Mouse (Mus musculus) heart, postnatal 10 days (tissue): ENCODE measurements at regions not wholly inside any gene's neighbourhood (a gene's known extent, or its start where the extent isn't known, plus 50 kb on each side); places are given as distances from the start of the nearest gene placed in this dataset.
"Not testable (repeated sequence)": the region's sequence is repeated elsewhere in the genome, so short reads cannot be mapped to it uniquely, and the experiment has no call there.

Experiments used
- DNase-seq, 2 experiments: peaks; one replicate each; pipeline ENCODE4 v3.0.0; 2021
- intact Hi-C: fragments of 180-260 bp; cut with DNase I; formaldehyde crosslinking; loops from one replicate; pipeline ENCODE4 v1.15.1; 2025

DNA sequence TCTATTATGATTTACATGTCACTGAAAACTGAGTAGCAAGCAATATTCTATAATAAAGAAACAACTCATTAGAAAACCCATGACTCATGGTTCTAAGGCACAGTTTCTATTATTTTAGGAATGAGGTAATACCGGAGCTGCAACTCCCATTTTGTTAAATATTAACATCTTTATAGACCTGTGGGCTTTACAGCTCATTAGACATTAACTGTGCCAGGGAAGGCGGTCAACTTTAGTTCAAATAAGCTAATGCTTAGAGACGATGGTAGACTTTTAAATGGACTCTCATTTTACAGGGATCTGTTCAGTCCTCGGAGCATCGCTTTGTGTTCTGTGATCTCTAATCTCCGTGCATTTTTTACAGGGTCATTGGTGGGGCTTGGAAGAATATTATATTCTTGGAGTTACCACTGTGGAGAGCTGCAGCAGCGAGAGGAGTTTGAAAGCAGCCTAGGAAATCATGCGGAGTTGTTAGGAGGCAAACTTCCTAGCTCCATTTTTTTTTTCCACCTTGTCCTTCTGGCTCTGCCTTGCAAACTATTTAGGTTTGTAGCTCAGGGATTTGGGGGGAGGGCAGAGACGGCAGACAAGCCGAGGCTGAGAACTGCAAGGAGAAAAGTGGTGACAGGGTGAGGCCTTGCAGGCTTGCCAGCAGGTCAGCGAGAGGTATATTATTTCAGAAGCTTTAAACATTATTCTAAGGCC, 276.2 kb upstream of the Pbx1 start:
- intact Hi-C loops = no loop called here
- peak; percentile 15 to 19 for DNase-seq

DNA sequence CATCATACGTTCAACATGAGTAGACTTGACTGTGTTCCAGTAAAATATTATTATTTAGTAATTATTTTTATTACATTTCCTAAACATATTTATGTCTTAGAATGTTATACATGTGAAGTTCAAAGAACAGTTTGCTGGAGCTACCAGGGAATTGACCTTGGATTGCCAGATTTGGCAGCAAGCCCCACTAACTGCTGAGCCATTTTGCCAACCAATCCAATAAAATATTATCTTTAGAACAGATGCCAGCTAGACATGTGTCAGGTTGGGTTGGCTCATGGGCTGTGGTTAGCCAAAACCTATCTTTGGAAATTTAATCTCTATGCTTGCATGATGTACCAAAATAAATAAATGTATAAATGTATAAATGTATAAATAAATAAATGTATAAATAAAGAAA, 265.3 kb upstream of the Pbx1 start:
- intact Hi-C loops = no loop called here
- DNase-seq = peak in 1 of 2 experiments; percentile 3

DNA sequence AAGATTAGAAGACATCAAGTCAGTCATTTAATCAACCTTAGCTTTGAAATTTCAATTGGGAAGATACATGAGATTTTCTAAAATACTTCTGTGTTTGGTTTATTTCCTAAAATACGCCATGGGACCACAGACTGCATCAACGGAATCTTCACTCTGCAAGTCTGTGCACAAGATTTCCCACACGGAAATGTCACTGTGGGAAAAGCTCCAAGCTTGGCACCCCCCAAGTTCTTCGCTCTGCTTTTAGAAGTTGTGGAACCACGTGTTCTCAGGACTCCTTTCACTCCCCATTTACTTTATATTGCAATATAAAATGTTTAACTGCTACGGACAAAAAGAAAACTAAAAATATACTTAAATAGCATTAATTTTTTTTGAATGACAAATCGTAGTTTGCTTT, 254.8 kb upstream of the Pbx1 start:
- no peak for DNase-seq
- intact Hi-C loops = no loop called here

DNA sequence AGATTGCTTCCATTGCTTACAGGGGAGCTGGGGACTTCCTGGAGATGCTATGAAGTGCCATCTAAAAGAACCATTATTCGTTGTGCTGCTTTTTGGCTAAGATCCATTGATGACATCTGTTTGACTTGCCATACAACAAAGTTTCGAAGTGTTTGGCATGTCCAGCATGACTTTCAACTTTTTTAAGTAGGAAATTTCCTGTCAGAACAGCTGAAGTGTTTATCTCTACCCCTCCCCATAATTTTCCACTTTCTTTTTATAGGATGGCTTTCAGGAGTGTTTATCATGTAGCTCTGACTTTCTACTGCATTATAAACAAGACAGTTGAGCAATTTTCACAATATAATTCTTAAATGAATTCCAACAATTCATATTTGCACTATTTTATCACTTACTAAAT, 253.1 kb upstream of the Pbx1 start:
- no peak for DNase-seq
- intact Hi-C loops = no loop called here

DNA sequence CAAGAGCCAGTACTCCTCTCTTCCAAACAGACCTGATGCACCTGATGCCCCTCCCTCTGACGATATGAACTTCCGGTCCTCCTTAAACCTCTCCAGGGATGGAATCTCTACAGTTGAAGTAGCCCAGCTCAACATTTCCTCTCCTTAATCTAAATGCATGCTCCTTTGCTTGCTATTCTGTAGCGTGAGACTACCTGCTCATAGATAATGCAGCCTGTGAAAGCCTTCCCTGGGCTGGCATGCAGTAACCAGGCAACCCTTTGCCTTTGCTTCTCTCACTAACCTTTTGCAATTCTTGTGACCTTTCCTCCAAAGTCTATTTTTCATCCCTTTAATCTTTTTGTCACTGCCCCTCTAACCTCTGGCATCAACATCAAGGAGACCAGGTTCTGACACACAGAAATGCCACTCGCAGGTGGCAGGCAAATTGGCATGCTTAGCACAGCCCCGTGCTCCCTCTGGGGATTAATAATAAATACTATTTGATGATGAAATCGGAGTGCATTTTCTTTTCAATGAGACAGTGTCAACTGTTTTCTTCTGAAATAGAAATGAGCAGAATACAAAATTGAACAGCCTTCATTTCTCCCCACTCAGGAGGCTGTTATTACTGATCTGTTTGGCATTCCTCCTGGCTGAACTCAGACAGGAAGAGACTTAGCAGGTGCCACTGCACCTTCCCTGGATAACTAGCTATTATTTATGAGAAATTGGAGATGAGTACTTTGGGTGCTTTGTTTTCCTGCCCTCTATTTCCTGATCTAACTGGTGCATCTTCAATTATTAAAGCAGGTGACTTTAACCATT, 249.8 kb upstream of the Pbx1 start:
- DNase-seq = no peak
- intact Hi-C loops = no loop called here

DNA sequence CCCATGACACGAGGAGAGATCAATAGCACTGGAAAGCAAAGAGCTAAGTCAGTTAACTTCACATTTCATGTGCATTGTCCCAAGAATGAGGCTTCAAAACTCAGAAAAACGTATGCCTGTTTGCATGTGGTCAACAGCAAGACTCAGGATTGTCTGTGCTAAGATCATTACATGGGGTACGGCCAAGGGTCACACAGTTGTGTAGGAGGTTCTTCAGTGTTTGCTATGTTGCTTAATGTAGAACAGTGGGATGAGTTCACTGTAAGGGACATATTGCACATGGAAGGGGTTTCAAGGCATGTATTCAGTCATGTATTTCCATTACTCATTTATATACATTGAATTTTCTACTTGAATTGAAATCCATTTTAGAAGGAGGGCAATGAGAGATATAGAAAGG, 248.6 kb upstream of the Pbx1 start:
- no peak for DNase-seq
- intact Hi-C loops = no loop called here

DNA sequence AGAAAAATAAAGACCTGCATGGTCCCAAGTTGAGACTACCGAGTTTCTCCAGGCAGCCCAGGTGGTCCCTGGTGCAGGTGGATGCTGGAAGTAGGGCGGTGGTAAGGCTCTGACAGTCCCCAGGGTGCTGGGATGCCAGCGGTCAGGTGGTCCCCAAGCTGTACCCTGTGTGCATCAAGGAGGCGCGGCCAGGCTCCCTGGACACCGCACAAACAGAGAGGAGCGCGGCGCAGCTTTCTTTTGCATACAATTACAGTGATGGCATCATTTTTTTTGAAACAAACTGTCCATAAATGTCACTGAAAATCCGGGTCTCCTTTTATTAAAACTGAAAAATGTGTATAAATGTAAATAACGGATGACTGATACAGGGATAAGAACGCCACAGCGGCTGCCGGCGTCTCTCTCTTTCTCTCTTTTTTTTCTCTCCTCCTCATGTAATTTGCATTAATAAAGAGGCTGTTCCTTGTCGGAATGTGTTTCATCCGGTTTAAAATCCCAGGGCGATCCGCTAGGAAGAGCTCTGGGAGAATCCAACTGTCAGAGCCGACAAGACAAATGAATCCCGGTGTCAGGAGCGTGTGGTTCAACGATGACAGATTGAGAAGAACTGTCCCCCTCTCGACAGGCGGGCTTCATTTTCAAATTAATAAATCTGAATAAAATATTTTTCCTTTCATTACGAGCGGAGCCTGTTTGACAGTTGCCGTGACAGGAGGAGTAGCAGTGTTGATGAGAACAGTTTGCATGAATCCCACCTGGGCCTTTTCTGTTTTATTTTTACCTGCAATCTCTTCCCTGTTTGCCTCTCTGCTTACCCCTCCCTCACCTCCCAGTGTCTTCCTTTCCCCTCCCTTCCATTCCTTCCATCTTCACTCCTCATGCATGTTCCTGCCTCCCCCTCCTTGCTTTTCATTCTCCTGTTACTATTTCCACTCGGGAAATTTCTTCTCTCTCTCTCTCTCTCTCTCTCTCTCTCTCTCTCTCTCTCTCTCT, 244.6 kb upstream of the Pbx1 start:
- intact Hi-C loops = no loop called here

DNA sequence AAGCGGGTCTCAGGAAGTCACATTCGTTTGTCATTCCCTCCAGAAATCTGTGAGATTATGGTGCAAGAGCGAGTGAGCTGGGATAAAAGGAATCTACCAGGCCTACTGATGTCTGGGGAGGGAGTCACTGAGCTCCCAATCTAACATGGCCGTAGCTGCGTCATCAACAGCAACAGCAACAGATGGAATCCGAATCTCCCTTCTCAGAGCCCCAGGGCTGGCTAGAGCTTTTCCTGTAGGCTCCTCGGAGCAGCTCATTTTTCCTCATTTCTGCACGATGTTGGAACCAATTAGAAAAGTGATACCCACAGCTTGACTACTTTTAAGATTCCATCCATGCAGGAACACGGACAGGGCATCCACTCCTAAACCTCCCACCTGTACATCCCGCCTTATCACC, 243.7 kb upstream of the Pbx1 start:
- no peak for DNase-seq
- intact Hi-C loops = no loop called here

More for the DNA sequence above, 244.6 kb upstream of the Pbx1 start:
- DNase-seq = no peak

DNA sequence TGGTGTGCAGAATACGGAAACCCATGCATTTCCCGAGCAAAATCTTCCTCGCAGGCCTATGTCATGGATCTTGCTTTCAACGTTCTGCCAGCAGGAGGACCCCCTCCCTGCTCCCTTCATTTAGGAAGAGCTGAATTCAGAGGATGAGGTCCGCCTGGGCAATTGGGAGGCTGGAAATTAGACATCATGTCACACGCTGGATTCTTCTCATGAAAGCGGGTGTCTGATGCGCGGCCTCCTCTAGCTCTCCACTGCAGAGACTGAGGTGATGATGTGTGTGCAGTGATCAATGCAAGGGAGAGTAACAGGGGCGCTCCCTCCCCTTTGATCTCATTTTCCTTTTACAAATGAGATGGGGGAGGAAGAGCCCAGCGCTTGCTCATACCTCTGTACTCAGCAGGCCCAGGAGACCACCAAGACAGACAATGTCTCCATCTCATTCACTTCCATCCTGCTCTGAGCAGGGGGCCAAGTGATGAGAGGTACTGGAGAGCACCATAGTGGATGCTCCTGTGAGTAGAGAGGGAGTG, 230.8 kb upstream of the Pbx1 start:
- intact Hi-C loops = no loop called here
- DNase-seq = no peak

DNA sequence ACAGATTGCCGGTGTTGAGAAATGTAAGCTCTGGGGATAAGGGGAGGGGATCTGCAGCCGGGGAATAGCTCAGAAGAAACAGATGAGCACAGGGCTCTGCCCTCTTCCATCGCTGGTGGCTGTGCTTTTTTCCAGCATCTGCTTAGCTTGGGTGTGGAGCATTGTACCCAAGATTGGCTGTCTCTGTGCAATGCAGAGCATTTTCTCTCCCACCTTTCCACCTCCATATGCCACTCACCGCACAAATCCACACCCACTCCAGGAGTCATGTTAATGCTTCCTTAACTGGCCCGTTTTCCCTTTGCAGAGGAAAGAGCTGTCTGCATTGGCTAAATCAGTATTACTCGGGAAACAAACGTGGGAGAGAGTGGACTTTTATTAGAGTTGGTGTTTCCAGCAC, 228.9 kb upstream of the Pbx1 start:
- DNase-seq = no peak
- intact Hi-C loops = no loop called here

DNA sequence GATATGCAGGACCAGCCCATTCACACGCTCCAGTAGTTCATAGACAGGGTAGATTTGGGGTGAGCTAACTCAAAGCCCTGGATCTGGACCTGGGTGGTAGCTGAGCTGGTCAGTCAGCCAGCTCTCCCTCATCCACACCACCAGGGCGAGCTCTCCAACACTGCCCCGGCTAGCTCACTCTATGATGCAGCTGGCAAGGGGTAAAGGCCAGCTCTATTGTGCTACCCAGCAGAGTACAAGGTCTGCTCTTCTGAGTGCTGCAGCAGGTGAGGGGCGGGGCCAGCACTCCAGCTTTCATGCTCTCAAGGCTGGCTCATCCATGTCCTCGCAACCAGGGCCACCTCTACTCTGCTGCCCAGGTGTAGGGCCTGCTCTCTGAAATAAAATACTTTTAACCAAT, 227.5 kb upstream of the Pbx1 start:
- intact Hi-C loops = no loop called here
- DNase-seq = no peak

DNA sequence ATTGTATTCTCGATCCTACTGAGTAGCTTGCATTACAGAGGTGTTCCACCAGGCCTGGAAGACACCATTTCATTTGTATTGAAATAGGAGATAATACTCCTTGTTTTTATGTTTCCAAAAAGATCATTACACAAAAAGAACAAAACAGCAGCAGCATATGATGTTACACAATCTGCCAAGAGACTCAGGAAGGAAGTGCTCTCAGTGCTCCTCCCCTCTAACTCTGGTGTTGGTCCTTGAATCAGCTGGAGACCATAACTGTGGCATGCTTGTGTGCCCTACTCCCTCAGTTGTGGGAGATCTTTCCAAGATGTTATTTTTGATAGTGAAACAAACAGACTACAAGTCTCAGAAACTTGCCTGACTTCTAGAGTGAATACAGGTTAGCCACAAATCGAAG, 200.8 kb upstream of the Pbx1 start:
- no peak for DNase-seq
- intact Hi-C loops = no loop called here

DNA sequence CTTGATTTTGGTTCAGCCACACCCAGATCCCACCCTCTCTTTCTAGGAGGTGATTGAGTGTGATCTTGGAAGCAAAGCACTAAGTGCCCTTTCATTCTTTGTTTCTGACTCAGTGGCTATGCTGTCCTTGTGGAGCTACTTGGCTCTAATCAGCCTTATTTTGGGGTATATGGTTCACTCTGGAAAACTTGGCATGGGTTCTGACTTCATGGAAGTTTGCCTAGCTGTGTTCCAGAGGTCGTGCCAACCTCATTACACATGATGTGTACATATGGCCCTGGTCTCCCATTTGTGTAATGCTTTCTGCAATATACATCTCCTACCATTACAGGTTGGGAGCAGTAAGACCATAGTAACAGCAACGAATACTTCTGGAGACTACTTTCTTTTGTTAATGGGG, 199.9 kb upstream of the Pbx1 start:
- no peak for DNase-seq
- intact Hi-C loops = no loop called here

DNA sequence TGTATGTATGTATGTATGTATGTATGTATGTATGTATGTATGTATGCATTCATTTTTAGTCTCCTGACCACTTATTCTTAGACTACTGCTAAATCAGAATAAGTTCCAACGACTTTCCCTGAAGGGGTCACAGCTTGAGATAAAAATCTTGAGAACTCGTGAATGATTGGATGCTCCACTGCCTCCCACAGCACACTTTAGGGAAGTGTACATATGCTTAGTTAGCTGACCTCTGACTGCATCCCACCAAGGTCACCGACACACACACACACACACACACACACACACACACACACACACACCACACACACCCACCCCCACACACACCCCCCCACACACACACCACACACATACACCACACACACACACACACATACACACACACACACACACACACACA, 169.9 kb upstream of the Pbx1 start:
- DNase-seq, intact Hi-C loops: not testable (repeated sequence)

DNA sequence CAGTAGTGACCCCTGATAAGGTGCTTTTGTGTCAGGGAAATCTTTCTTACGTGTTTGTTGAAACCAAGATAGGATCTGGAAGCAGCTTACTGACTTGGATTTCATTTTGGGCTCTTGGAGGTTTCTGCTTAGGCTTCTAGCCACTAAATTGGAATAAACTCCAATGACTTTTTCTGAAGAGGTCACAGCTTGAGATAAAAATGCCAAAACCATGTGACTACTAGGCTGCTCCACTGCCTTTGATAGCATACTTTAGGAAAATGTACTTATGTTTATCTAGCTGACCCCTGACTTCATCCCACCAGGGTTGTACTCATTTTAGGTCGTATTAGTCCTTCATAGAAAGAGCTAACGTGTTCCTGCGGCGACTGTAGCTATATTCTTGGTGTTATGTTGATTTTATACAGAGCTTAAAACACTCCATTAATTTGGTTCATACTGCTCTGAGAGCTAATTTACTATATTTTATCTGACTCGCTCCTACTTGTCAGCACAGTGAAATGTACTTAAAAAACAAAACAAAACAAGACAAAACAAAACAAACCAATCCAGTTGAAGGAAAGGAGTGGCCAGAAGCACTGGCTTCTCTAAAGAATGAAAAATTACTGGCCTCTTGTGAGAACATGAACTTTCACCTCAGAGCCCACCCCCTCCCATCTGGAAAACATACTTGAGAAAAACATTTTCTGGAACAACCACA, 168.5 kb upstream of the Pbx1 start:
- intact Hi-C loops = no loop called here
- no peak for DNase-seq

DNA sequence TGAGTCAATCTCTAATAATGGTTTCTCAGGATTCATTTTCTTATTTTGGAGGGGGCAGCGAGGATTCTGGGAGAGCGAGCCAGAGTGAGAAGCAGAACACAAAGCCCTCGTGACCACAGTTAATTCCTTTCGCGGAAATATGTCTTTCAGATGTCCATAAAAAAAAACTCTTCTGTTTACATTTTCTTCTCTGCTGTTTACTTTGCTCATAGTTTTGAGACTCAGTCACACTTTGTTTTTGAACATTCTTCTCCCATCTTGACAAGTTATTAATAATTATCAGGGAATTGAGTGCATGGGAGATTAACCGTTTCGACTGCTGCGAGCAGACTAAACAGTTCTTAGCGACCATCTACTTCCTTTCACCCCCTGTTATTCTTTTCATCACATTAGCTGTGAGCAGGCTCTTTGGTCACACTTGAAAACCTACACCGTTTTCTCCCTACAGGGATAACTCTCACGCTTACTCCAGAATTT, 166.2 kb upstream of the Pbx1 start:
- DNase-seq = no peak
- intact Hi-C loops = no loop called here

DNA sequence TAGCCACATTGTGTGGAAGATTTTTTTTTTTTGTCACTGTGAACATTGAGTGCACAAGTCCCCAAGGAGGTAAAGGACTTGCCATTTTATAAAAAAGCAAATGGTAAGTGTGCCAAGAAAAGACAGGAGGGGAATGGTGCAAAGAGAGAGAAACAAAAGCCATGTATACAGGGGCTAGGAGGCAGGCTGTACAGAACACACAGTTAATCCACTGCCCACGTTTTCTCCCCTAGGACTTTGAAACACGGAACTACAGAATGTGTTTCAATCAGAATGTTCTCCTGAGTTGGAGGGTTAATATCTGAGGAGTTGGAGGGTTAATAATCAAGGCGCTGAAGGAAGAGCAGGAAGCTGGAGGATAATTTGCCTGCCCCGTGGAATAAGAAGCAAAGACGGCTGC, 165.4 kb upstream of the Pbx1 start:
- intact Hi-C loops = no loop called here
- no peak for DNase-seq

DNA sequence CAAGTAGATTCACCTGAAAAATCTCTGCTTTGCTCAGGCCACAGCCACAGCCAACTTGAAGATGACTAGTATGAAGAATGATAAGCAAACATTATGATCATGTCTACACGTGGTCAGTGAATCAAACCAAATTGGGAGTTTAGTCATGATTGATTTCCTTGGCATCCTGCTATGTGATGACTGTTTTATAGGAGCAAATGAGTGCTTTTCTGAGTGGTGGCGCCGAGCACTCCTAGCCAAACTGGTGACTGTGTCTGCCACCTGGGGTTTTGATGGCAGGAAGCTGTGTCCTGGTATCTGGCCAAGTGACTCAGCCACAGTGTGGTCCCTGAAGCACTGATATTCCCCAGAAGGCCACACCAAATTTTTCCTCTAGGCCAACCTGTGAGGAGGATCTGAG, 152.1 kb upstream of the Pbx1 start:
- intact Hi-C loops = no loop called here
- DNase-seq = no peak

DNA sequence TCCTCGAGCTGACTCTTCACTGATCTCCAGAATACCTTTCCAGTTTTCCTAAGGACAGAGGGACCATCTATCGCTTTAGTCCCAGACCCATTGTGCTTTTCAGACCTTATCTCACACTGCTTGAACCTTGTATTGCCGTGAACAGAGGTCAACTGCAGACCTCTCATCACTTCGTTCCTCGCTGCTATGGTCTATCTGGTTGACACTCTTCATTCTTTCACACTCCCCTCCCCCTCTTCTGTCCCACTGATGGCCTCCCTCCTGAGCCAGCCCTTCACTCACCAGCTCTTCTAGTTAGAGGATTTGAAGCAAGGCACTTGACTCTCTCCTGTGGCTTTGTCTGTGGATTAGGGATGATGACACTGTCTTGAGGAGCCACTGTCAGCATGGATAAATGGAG, 150.4 kb upstream of the Pbx1 start:
- intact Hi-C loops = no loop called here
- DNase-seq = no peak

DNA sequence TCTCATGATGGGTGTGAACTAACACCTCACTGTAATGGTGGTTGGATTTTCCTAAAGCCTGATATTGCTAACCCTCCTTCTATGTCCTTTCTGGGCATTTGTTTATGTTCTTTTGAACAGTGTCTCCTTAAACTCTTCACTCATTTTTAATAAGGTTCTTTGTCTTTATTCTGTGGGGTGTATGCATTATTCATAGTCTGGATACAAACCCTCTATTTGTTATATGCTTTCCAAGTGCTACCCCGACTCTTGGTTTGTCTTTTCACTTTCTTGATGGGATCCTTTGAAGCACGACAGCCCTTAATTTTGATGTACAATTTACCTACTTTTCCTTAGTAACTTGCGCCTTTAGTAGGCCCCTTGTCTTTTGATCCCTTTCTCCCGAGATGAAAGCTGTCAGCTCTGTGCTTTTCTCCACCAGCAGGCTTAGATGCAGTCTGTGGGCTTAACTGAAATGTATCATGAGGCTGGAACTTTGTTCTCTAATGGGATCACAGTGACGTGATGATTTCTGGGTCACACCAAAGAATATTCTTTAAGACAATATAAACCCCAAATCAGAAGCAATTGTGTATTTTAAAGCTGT, 138.0 kb upstream of the Pbx1 start:
- intact Hi-C loops = loop anchor here (10.0 kb wide), 1 partner anchor 355 kb away; no protein-coding TSS in a partner anchor
- DNase-seq = no peak
